Mouse (Mus musculus): ENCODE data around the gene Carns1. TPM values are rescaled to one million over a fixed set of nuclear protein-coding genes. Genes with fewer than 3 reads are reported as not detected.

The Carns1 gene
- total and polyA plus RNA-seq, 3 experiments: 0.63 to 0.81 TPM; not detected in 1

- DNase-seq (ENCODE audit: low read depth, low spot score): no peak
- no peaks in the 10 kb centered on the region for H3K9me3 ChIP-seq (replicated peaks; ENCODE audit: insufficient read depth, low read length)
- no peak overlapping the region for H3K9ac ChIP-seq (ENCODE audit: control insufficient read depth, low read depth, low read length, poor library complexity, severe bottlenecking)
- no peak overlapping the region for H3K27ac ChIP-seq (ENCODE audit: control insufficient read depth, low read depth, low read length)
- no peak overlapping the region for H3K4me3 ChIP-seq (ENCODE audit: control insufficient read depth in 1 of 2, insufficient read depth in 1 of 2, low read depth in 2 of 2, low read length in 2 of 2)
- H3K79me2 ChIP-seq (ENCODE audit: control insufficient read depth, insufficient read depth, low read length, poor library complexity): no peaks in the 10 kb centered on the region
- H3K4me1 ChIP-seq (ENCODE audit: control insufficient read depth in 1 of 2, insufficient read depth in 2 of 2, low read length in 2 of 2): no peaks in the 10 kb centered on the region
- no peaks in the 10 kb centered on the region; a peak in 1 of 4 replicates for H3K27me3 ChIP-seq (ENCODE audit: control insufficient read depth in 1 of 2, insufficient read depth in 2 of 2, low read length in 2 of 2)
- TF ChIP-seq MYC (IDR thresholded peaks at IDR 0.05; ENCODE audit: low read depth, low read length): no peak
- TF ChIP-seq CHD2 (IDR thresholded peaks at IDR 0.05; ENCODE audit: low read length): no peak
- no peak for TF ChIP-seq USF1 (IDR thresholded peaks at IDR 0.05; ENCODE audit: low read depth, low read length)
- no peak for TF ChIP-seq EP300 (IDR thresholded peaks at IDR 0.05; ENCODE audit: low read depth in 1 of 2, low read length in 2 of 2)
- TF ChIP-seq ZNF384 (IDR thresholded peaks at IDR 0.05; ENCODE audit: low read depth, low read length): no peak
- TF ChIP-seq GATA1 (IDR thresholded peaks at IDR 0.05; ENCODE audit: low read depth, low read length): no peak
- TF ChIP-seq CTCF (IDR thresholded peaks at IDR 0.05 in 2 of 3, conservative IDR thresholded peaks at IDR 0.05 in 1 of 3; ENCODE audit: control insufficient read depth in 1 of 3, insufficient read depth in 1 of 3, low read depth in 2 of 3, low read length in 3 of 3, poor library complexity in 1 of 3, severe bottlenecking in 1 of 3): no peak
- no peak for TF ChIP-seq TCF12 (IDR thresholded peaks at IDR 0.05; ENCODE audit: low read depth, low read length)
- H3K36me3 ChIP-seq (ENCODE audit: control insufficient read depth in 1 of 2, insufficient read depth in 2 of 2, low read length in 2 of 2): no peaks in the 10 kb centered on the region
These were observed 32.7 kb downstream of the Carns1 start for GRCm38 (mm10) chr19:4142416-4143173.

- Histone ChIP-seq H3K27ac (ENCODE audit: control insufficient read depth, low read depth, low read length) (no peak overlapping the region), H3K9ac (ENCODE audit: control insufficient read depth, low read depth, low read length, poor library complexity, severe bottlenecking) (no peak overlapping the region), H3K4me1 (ENCODE audit: control insufficient read depth in 1 of 2, insufficient read depth in 2 of 2, low read length in 2 of 2) (no peaks in the 10 kb centered on the region), H3K4me3 (ENCODE audit: control insufficient read depth in 1 of 2, insufficient read depth in 1 of 2, low read depth in 2 of 2, low read length in 2 of 2) (no peak overlapping the region), H3K79me2 (ENCODE audit: control insufficient read depth, insufficient read depth, low read length, poor library complexity) (no peaks in the 10 kb centered on the region), H3K9me3 (replicated peaks; ENCODE audit: insufficient read depth, low read length) (no peaks in the 10 kb centered on the region), H3K27me3 (ENCODE audit: control insufficient read depth in 1 of 2, insufficient read depth in 2 of 2, low read length in 2 of 2) (no peaks in the 10 kb centered on the region; a peak in 1 of 4 replicates), H3K36me3 (ENCODE audit: control insufficient read depth in 1 of 2, insufficient read depth in 2 of 2, low read length in 2 of 2) (no peaks in the 10 kb centered on the region)
- no peak for DNase-seq (ENCODE audit: low read depth, low spot score)
- TF ChIP-seq MYB (IDR thresholded peaks at IDR 0.05; ENCODE audit: low read depth, low read length) (no peak), USF1 (IDR thresholded peaks at IDR 0.05; ENCODE audit: low read depth, low read length) (no peak), ETS1 (IDR thresholded peaks at IDR 0.05; ENCODE audit: low read depth, low read length) (no peak), GATA1 (IDR thresholded peaks at IDR 0.05; ENCODE audit: low read depth, low read length) (no peak), CHD2 (IDR thresholded peaks at IDR 0.05; ENCODE audit: low read length) (no peak), MAZ (IDR thresholded peaks at IDR 0.05; ENCODE audit: low read depth, low read length) (no peak), CHD1 (IDR thresholded peaks at IDR 0.05; ENCODE audit: low read depth, low read length) (no peak), NELFE (IDR thresholded peaks at IDR 0.05; ENCODE audit: low read depth, low read length) (no peak), MAFK (IDR thresholded peaks at IDR 0.05; ENCODE audit: borderline replicate concordance, low read depth, low read length) (no peak), GABPA (IDR thresholded peaks at IDR 0.05; ENCODE audit: low read depth, low read length) (no peak), MYC (IDR thresholded peaks at IDR 0.05; ENCODE audit: low read depth, low read length) (no peak), EP300 (IDR thresholded peaks at IDR 0.05; ENCODE audit: low read depth in 1 of 2, low read length in 2 of 2) (no peak), UBTF (IDR thresholded peaks at IDR 0.05; ENCODE audit: borderline replicate concordance, insufficient read depth, low read depth, low read length) (no peak), POLR2A (IDR thresholded peaks at IDR 0.05; ENCODE audit: control insufficient read depth in 1 of 2, insufficient read depth in 1 of 2, low read depth in 1 of 2, low read length in 2 of 2, poor library complexity in 1 of 2) (no peak), E2F4 (IDR thresholded peaks at IDR 0.05; ENCODE audit: borderline replicate concordance, low read depth, low read length) (no peak), TBP (IDR thresholded peaks at IDR 0.05; ENCODE audit: low read depth, low read length) (no peak), ZKSCAN1 (IDR thresholded peaks at IDR 0.05; ENCODE audit: low read depth, low read length) (no peak)
These were observed 35.1 kb downstream of the Carns1 start for GRCm38 (mm10) chr19:4140147-4140546.

Measured in MEL (cell line).